Mouse (Mus musculus): Measurements from ENCODE around the gene Rab26.
A peak's percentile ranks its signal among the peaks of the same experiment; 100 is the strongest.

Gene Rab26

GRCm38 (mm10) chr17:24507129-24507664 lies 26.8 kb downstream of the Rab26 start:
- no peak for DNase-seq

DNA sequence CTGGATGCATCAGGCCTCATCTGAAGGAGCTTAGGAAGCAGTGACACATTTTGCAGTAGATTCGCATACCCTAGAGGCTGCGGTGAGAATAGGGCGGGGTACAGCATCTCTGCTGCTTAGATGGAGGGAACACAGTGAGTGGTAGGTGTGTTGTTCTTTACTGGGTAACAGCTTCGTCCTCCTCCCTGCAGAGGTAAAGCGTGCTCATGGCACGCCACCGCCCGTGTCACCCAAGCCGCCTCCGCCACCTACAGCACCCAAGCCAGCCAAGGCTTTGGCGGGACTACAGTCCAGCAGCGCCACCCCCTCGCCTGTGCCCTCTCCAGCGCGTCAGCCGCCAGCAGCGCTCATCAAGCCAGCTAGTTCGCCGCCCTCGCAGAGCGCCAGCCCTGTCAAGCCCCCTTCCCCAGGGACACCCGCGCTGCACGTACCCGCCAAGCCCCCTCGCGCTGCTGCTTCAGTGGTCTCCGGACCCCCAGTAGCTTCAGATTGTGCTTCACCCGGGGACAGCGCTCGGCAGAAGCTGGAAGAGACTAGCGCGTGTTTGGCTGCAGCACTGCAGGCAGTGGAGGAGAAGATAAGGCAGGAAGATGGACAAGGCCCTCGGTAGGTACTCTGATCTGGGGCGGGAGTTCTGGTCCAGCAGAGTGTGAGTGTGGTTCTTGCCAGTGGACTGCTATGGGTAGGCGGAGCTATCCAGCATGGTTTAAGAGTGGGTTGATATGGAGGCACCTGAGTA lies 27.5 kb downstream of the Rab26 start:
- peak; percentile 67 to 69 for DNase-seq

DNA sequence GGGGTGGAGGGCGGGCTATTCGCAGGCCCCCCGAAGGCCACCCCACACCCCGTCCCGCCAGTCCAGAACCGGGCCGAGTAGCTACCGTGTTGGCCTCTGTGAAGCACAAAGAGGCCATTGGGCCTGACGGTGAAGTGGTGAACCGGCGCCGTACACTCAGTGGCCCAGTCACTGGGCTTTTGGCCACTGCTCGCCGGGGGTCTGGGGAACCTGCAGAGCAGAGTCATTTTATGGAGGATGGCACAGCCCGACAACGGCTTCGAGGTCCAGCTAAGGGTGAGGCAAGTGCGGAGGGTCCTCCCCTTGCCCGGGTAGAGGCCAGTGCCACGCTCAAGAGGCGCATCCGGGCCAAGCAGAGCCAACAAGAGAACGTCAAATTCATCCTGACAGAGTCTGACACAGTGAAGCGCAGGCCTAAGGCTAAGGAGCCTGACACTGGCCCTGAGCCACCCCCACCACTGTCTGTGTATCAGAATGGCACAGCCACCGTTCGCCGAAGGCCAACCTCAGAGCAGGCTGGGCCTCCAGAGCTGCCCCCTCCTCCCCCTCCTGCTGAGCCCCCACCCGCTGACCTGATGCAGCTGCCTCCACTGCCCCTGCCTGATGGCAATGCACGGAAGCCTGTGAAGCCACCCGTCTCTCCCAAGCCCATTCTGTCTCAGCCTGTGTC lies 28.6 kb downstream of the Rab26 start:
- DNase-seq: no peak

DNA sequence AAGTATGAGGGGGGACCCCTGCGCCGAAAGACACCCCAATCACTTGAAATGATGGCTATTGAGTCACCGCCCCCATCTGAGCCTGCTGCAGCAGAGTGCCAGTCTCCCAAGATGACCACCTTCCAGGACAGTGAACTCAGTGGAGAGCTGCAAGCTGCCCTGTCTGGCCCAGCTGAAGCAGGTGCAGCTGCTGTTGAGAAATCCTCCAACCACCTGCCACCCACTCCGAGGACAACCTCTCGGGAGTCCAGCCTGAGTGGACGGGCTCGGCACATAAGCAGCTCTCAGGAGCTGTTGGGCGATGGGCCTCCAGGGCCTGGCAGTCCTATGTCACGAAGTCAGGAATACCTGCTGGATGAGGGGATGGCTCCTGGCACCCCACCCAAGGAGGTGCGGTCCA lies 29.9 kb downstream of the Rab26 start:
- no peak for DNase-seq

DNA sequence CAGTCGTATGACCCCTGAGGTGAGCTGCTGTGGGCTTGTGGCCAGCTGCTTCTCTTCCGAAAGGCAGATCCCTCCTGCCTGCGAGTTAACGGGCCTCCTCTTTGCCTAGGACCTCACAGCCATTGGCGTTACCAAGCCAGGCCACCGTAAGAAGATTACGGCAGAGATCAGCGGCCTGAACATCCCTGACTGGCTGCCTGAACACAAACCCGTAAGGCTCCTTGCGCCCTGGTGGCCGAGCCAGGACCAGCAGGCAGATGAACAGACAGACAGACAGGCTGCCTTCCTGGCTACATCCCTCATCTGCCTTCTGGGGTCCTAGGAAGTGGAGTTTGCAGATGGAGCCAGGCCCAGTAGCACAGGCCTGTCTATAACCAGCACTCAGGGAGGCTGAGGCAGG lies 31.8 kb downstream of the Rab26 start:
- DNase-seq: no peak

DNA sequence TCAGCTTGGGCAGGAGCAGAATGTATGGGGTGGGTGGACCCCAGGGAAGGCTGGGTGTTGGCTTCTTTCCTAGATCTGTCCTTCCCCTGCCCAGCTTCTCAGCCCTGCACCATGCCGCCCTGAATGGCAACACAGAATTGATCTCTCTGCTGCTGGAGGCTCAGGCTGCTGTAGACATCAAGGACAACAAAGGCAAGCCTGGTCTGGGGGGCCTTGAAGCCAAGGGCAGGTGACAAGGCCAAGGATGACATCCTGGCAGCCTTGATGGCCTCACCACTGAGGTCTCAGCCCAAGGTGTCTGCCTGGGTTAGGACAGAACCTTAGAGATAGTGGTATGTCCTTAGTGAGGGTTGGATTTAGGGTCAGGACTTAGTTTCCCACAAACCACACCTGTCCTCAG lies 38.0 kb downstream of the Rab26 start:
- no peak for DNase-seq

- no peak for DNase-seq
Measured at GRCm38 (mm10) chr17:24495443-24495842, 38.6 kb downstream of the Rab26 start.

DNA sequence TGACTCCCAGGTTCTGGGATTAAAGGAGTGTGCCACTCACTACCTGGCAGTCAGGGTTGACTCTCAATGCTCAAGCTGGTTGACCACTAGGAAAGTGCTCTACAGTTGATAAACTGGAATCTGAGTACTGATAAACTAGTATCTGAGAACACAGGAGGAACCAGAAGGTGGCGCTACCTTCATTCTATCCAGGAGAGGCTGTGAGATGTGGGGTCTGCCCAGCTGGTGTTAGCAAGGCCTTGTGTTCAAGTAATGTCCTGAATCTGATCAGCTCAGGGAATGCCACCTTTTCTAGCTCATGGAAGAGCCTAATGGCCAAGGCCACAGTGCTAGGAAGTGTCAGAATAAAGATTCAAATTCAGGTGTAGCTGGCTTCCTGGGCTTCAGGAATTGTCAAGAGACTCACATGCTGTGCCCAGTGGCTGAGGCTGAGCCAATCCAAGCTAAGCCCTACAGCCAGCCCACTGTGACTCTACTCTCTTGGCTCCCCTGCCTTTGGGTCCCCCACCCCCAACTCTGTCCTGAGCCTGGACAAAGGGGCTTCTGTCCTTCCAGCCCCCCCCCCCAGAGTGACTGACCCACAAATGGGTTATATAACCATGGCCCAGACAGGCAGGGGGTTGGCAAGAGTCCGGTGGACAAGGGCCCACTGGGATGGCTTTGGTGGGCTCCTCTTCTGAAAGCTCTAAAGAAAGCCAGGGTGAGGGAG lies 39.2 kb downstream of the Rab26 start:
- DNase-seq: peak; percentile 66 to 69

- no peak for DNase-seq
Measured at GRCm38 (mm10) chr17:24490399-24490798, 43.6 kb downstream of the Rab26 start.

- DNase-seq: no peak
Measured at GRCm38 (mm10) chr17:24489265-24490030, 44.6 kb downstream of the Rab26 start.

DNA sequence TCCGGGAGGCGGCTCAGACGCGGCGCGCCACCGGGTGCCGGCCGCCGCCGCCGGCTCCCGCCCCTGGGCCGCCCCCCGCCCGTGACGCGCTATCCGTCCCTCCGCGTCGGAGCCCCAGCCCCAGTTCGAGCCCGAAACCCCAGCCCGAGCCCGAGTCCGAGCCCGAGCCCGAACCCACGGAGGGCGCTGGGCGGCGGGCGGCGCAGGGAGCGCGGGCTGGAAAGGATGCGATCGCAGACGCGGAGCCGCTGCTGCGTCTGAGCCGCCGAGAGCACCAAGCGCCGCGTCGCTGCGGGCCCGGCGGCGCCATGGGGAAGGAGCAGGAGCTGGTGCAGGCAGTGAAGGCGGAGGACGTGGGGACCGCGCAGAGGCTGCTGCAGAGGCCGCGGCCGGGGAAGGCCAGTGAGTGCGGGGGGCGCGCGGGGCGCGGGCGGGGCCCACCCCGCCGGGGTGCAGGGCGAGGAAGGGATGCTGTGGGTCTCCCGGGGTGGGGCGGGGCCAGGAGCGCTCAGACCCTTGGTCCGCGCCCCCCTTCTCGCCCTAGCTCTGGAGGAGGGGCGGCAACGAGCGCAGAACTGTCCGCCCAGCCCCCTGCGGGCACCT lies 45.2 kb downstream of the Rab26 start:
- peak; percentile 50 to 71 for DNase-seq

- peak; percentile 77 to 79 for DNase-seq
Measured at GRCm38 (mm10) chr17:24488186-24488661, 45.8 kb downstream of the Rab26 start, which contains the start of gene Caskin1. Caskin1 (plus strand) TSS chr17:24488601.

DNA sequence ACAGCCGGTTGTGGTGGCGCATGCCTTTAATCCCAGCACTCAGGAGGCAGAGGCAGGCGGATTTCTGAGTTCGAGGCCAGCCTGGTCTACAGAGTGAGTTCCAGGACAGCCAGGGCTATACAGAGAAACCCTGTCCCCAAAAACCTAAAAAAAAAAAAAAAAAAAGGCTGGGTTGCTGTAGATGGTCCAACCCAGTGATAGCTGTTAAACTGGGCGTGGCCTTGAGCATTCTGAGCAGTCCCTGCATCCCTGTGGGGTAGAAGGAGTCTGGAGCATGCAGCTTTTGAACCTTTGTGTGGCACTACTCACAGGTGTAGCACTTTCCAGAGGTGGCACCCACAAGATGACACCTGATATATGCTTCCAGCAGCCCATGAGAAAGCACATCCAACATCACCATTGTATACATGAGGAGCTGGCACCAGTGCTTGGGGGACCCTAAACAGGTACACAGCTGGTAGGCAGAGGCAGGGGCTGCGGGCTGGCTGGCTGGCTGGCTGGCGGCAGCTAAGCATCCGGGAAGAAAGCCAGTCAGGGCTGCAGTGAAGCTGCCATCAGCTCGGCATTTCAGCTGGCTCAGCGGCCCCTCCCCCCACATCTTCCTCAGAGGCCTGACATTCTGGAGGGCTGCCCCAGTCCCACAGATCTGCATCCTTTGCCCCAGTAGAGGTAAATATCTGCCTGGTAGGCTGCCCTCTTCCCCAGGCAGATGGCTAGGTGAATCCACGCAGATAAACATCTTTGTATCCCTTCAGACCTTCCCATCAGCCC lies 48.7 kb downstream of the Rab26 start:
- DNase-seq: no peak

DNA sequence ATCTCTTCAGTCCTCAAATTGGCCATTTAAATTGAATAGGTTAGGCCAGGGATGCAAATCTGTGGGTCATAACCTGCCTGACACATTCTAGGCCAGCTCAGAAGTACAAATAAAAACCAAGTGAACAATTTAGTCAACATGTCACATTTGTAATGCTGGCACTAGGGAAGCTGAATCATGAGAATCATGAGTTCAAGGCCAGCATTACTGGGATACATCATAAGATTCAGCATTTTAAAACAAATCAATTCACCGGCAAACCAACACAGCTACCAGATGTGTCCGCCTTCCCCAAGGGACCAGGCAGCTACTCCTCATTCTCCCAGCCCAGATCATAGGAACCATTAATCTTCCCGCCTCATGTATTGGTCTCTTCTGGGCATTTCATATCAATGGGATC lies 50.5 kb downstream of the Rab26 start:
- DNase-seq: no peak

DNA sequence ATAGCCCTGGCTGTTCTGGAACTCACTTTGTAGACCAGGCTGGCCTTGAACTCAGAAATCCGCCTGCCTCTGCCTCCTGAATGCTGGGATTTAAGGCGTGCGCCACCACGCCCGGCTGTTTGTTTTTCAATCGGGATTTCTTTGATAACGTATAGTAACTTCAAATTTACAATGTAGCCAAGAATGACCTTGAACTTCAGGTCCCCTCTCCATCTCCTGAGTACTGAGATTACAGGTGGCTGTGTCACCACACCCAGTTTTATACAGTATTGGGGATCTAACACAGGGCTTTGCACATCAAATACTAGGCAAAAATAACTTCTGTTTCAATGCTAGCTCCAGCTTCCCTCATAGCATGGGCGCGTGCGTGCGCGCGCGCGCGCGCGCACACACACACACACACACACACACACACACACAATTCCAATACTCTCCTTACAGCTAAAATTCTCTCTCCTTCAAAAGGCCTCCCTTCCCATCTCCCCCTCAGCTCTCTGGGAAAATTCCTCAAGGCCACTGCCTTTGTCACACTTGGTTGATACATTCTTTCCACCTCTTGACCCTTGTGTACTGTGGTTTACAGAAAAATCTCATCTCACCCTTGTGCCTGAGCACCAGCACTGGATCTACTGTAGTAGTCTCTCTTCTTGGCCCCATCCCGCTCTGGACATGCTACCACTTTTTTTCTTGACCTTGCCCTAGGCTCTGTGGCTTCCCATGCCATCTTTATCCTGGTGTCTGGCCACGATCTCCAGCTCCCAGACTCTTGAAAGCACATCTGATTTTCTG lies 52.8 kb downstream of the Rab26 start:
- DNase-seq: no peak

- no peak for DNase-seq
Measured at GRCm38 (mm10) chr17:24480201-24480826, 53.7 kb downstream of the Rab26 start.

DNA sequence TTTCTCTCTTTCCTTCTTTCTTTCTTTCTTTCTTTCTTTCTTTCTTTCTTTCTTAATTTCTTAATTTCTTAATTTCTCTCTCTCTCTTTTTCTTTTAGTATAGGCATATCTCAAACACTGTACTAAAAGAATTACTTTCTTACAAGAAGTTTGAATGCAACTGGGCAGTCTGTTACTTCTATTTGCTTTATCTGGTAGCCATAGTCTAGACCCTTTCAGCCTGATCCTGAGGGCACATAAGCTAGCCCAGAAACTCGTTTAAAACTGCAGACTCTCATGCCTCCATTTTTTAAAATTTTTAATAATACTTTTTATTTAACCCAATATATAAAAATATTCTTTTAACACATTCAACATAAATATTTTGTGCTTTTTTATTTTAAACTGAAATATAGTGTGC lies 54.6 kb downstream of the Rab26 start:
- no peak for DNase-seq

DNA sequence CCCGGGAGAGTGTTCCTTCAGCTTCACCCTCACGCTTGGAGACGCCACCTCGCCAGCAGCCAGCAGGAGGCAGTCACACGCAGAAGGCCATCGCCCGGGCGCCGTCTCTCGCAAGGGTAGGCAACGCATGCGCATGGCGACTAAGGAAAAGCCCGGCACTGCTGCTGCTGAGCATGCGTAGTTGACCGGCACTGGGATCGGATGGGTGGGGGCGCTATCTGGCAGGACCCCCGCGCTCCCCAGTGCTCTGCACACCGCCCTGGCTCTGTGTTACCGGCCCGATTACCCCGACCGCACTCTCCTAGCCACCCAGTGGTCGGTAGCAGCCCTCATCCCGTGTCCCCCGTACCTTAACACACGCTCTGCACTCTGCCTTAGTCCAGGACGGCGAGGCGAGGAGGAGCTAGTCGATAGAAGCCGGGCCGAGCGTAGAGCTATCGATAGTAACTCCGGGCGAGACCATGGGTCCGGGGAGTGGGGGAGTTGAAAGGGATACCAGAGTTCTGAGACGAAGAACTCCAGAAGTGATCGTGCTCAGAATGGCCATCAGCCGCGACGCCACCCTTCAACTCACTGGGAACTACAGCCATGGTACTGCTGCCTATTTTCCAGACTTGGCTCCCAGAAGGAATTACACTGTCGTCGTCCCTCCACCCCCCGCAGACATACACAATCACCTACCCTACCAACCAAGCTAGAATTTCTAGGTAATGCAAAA lies 55.2 kb downstream of the Rab26 start, which contains the start of gene Mlst8:
Gene Mlst8, minus strand, starts transcription at position 416 of the 718 bp plus-strand sequence.
- DNase-seq: peak; percentile 97 to 99

GRCm38 (mm10) chr17:24477985-24478600 lies 55.9 kb downstream of the Rab26 start:
- peak in 1 of 2 experiments; percentile 52 for DNase-seq

Data from cerebellum, adult 18-20 months (tissue).